12 mouse cellular contexts compared by ENCODE assay signal in genomic region chr5:143334418-143335088, GRCm38 (mm10). TPM values are rescaled to one million over a fixed set of nuclear protein-coding genes. Genes with fewer than 3 reads are reported as not detected.
DNase-seq lines count a peak whose midpoint lies in the region; ATAC-seq and TF ChIP-seq lines count a peak whose summit lies in the region.
"Had no signal": no experiment of that assay in that cellular context is flagged by ENCODE, and none has a peak within 500 bp of the region (broad histone marks: within the 10 kb centered on the region; RNA-seq: fewer than 3 reads in every experiment).

No protein-coding gene starts in this region.

- no peaks in the 10 kb centered on the region for H3K27me3 ChIP-seq in hindbrain, embryonic 14.5 days (ENCODE audit: control insufficient read depth, insufficient read depth, low read length)
- H3K27me3 ChIP-seq in hindbrain, embryonic 10.5 days (ENCODE audit: insufficient read depth, poor library complexity, severe bottlenecking), result no peaks in the 10 kb centered on the region
- no peaks in the 10 kb centered on the region for H3K27me3 ChIP-seq in testis, adult 2 months (ENCODE audit: control insufficient read depth, insufficient read depth, low read length)
- H3K27me3 ChIP-seq in hindbrain, postnatal 0 days (ENCODE audit: insufficient read depth, low read length), result 0 out of 2 replicates have a peak, but pooled peaks cover 4% of the 10 kb centered on the region

- 0 out of 2 replicates have a peak overlapping the region, but pooled peaks have one; percentile 14 for H3K4me2 ChIP-seq in hindbrain, embryonic 14.5 days (replicated peaks)
- H3K4me2 ChIP-seq in hindbrain, postnatal 0 days (ENCODE audit: low read depth, low read length), result peak overlapping the region; percentile 30; the same call in 1 of the 2 replicates
- H3K4me2 ChIP-seq: limb, embryonic 12.5 days had no signal

- no peaks in the 10 kb centered on the region for H3K9me3 ChIP-seq in hindbrain, embryonic 14.5 days (ENCODE audit: control insufficient read depth, low read length)
- H3K9me3 ChIP-seq in hindbrain, embryonic 10.5 days, result no peaks in the 10 kb centered on the region
- no peaks in the 10 kb centered on the region for H3K9me3 ChIP-seq in hindbrain, postnatal 0 days (ENCODE audit: low read length)
- H3K9me3 ChIP-seq: limb, embryonic 12.5 days had no signal

- DNase-seq in hindbrain, embryonic 14.5 days (ENCODE audit: low spot score), result no peak
- no peak for DNase-seq in hindbrain, embryonic 10.5 days (ENCODE audit: low spot score)
- DNase-seq in testis, postnatal 10 days (ENCODE audit: low spot score), result no peak
- no peak for DNase-seq in hindbrain, postnatal 0 days (ENCODE audit: low spot score)
- no peak for DNase-seq in cerebellum, adult 11-12 months
- no peak for DNase-seq in embryo, embryonic 10 days (ENCODE audit: low spot score)

- no peak for TF ChIP-seq POLR2A in testis, adult 2 months (IDR thresholded peaks at IDR 0.05; ENCODE audit: control insufficient read depth, low read depth, low read length)

- WGBS in hindbrain, embryonic 14.5 days, result 59% methylated on average over 14 of the region's 14 CpGs
- WGBS in hindbrain, embryonic 10.5 days, result 74% methylated on average over 14 of the region's 14 CpGs
- WGBS in hindbrain, postnatal 0 days, result 60% methylated on average over 14 of the region's 14 CpGs

- TF ChIP-seq CTCF in testis, adult 2 months (IDR thresholded peaks at IDR 0.05; ENCODE audit: control insufficient read depth, insufficient read depth, insufficient replicate concordance, low read depth, low read length), result no peak
- TF ChIP-seq CTCF in hindbrain, postnatal 0 days (IDR thresholded peaks at IDR 0.05; ENCODE audit: low read depth), result no peak

- H3K9ac ChIP-seq in hindbrain, embryonic 14.5 days, result no peak overlapping the region
- no peak overlapping the region for H3K9ac ChIP-seq in hindbrain, postnatal 0 days (replicated peaks; ENCODE audit: low read length)
- H3K9ac ChIP-seq: limb, embryonic 12.5 days had no signal

- no peak overlapping the region for H3K27ac ChIP-seq in hindbrain, embryonic 14.5 days
- no peak overlapping the region for H3K27ac ChIP-seq in hindbrain, embryonic 10.5 days
- H3K27ac ChIP-seq in testis, adult 2 months (ENCODE audit: control insufficient read depth, insufficient read depth, low read depth, low read length), result no peak overlapping the region
- H3K27ac ChIP-seq in hindbrain, postnatal 0 days, result no peak overlapping the region
- H3K27ac ChIP-seq: left cerebral cortex, adult 2 months; limb, embryonic 12.5 days had no signal

- no peaks in the 10 kb centered on the region for H3K36me3 ChIP-seq in hindbrain, embryonic 14.5 days (replicated peaks; ENCODE audit: control insufficient read depth, insufficient read depth)
- no peaks in the 10 kb centered on the region for H3K36me3 ChIP-seq in hindbrain, embryonic 10.5 days
- H3K36me3 ChIP-seq in testis, adult 2 months (ENCODE audit: control insufficient read depth, insufficient read depth, low read length), result no peaks in the 10 kb centered on the region
- H3K36me3 ChIP-seq in hindbrain, postnatal 0 days (ENCODE audit: insufficient read depth, low read length), result no peaks in the 10 kb centered on the region
- H3K36me3 ChIP-seq: limb, embryonic 12.5 days had no signal

- H3K4me1 ChIP-seq in hindbrain, embryonic 14.5 days (replicated peaks; ENCODE audit: control insufficient read depth, insufficient read depth, low read length), result peaks cover 7% of the 10 kb centered on the region
- H3K4me1 ChIP-seq in hindbrain, embryonic 10.5 days (replicated peaks), result peaks cover 8% of the 10 kb centered on the region
- H3K4me1 ChIP-seq in testis, adult 2 months (ENCODE audit: control insufficient read depth, insufficient read depth, low read length), result no peaks in the 10 kb centered on the region; the same call in none of the 2 replicates
- H3K4me1 ChIP-seq in hindbrain, postnatal 0 days (ENCODE audit: insufficient read depth, low read length), result 0 out of 2 replicates have a peak, but pooled peaks cover 2% of the 10 kb centered on the region

- no peak overlapping the region for H3K4me3 ChIP-seq in hindbrain, embryonic 14.5 days (replicated peaks; ENCODE audit: low read length)
- H3K4me3 ChIP-seq in hindbrain, embryonic 10.5 days, result no peak overlapping the region
- peak overlapping the region; percentile 55 for H3K4me3 ChIP-seq in testis, adult 2 months (ENCODE audit: control insufficient read depth, low read depth, low read length)
- H3K4me3 ChIP-seq in hindbrain, postnatal 0 days (ENCODE audit: low read length), result no peak overlapping the region
- H3K4me3 ChIP-seq: left cerebral cortex, adult 2 months; limb, embryonic 12.5 days had no signal

- ATAC-seq in hindbrain, embryonic 14.5 days (ENCODE audit: low FRiP score), result no peak
- peak; percentile 37; the same call in 1 of the 2 replicates for ATAC-seq in hindbrain, postnatal 0 days

RNA-seq across cellular contexts. Expression of gene Zdhhc4, which starts 5.5 kb away (rescaled TPM):
- polyA plus RNA-seq in hindbrain, embryonic 14.5 days (2014; fragmentation: Nextera tagmentation; extraction: Ambion mirVana), result 72.2 and 78.1 TPM in 2 replicates
- 75.7 and 85.7 TPM in 2 replicates for polyA plus RNA-seq in hindbrain, embryonic 10.5 days (2016; fragmentation: Nextera tagmentation; extraction: Ambion mirVana)
- 390 and 402 TPM in 2 replicates for polyA plus RNA-seq in testis, adult 2 months (2012; rRNA removed)
- 79.6 and 84.4 TPM in 2 replicates for total RNA-seq in hindbrain, postnatal 0 days (2014; rRNA removed)
- polyA plus RNA-seq in hindbrain, postnatal 0 days (2015; fragmentation: Nextera tagmentation; extraction: Ambion mirVana), result 92.1 and 96.7 TPM in 2 replicates

RNA-seq across cellular contexts. Expression of gene E130309D02Rik, which starts 19.4 kb away (rescaled TPM):
- polyA plus RNA-seq in hindbrain, embryonic 14.5 days (2014; fragmentation: Nextera tagmentation; extraction: Ambion mirVana), result 24.6 and 25.4 TPM in 2 replicates
- 64.3 and 65.3 TPM in 2 replicates for polyA plus RNA-seq in hindbrain, embryonic 10.5 days (2016; fragmentation: Nextera tagmentation; extraction: Ambion mirVana)
- 19.6 and 21.2 TPM in 2 replicates for polyA plus RNA-seq in testis, adult 2 months (2012; rRNA removed)
- 42.0 and 44.4 TPM in 2 replicates for total RNA-seq in hindbrain, postnatal 0 days (2014; rRNA removed)
- polyA plus RNA-seq in hindbrain, postnatal 0 days (2015; fragmentation: Nextera tagmentation; extraction: Ambion mirVana), result 21.7 and 23.9 TPM in 2 replicates

RNA-seq across cellular contexts. Expression of gene Grid2ip, which starts 22.6 kb away (rescaled TPM):
- 0.25 and 0.60 TPM in 2 replicates for polyA plus RNA-seq in hindbrain, embryonic 14.5 days (2014; fragmentation: Nextera tagmentation; extraction: Ambion mirVana)
- 0.07 and 0.18 TPM in 2 replicates for polyA plus RNA-seq in hindbrain, embryonic 10.5 days (2016; fragmentation: Nextera tagmentation; extraction: Ambion mirVana)
- 0.05 TPM in 2 replicates for polyA plus RNA-seq in testis, adult 2 months (2012; rRNA removed)
- total RNA-seq in hindbrain, postnatal 0 days (2014; rRNA removed), result 2.4 and 5.1 TPM in 2 replicates
- polyA plus RNA-seq in hindbrain, postnatal 0 days (2015; fragmentation: Nextera tagmentation; extraction: Ambion mirVana), result 1.2 and 2.3 TPM in 2 replicates
- total RNA-seq: gastrocnemius, postnatal 14 days; heart, postnatal 36 days had no signal
- polyA plus RNA-seq: activated CD4-positive, CD25-positive, alpha-beta regulatory T cell, adult 4 months had no signal

RNA-seq across cellular contexts. Expression of gene Zfp853, which starts 41.1 kb away (rescaled TPM):
- 0.23 and 0.43 TPM in 2 replicates for polyA plus RNA-seq in hindbrain, embryonic 14.5 days (2014; fragmentation: Nextera tagmentation; extraction: Ambion mirVana)
- polyA plus RNA-seq in hindbrain, embryonic 10.5 days (2016; fragmentation: Nextera tagmentation; extraction: Ambion mirVana), result not detected in 2 replicates
- 0.13 TPM in 1 of 2 replicates, not detected in the other for polyA plus RNA-seq in testis, adult 2 months (2012; rRNA removed)
- 31.7 and 33.5 TPM in 2 replicates for total RNA-seq in hindbrain, postnatal 0 days (2014; rRNA removed)
- 0.53 and 0.61 TPM in 2 replicates for polyA plus RNA-seq in hindbrain, postnatal 0 days (2015; fragmentation: Nextera tagmentation; extraction: Ambion mirVana)
- polyA plus RNA-seq: activated CD4-positive, CD25-positive, alpha-beta regulatory T cell, adult 4 months had no signal
